Mouse (Mus musculus) layer of hippocampus, adult 18-20 months (tissue): Measurements from ENCODE around the gene Slc29a2. TPM values are rescaled to one million over a fixed set of nuclear protein-coding genes. Genes with fewer than 3 reads are reported as not detected.

ENCODE experiments used
- DNase-seq, 2 experiments: peaks; one replicate each; pipeline ENCODE4 v3.0.0; 2022; ENCODE audit warnings: low spot score in 2 of 2
- total RNA-seq, 2 experiments: library from RNA; stranded (reverse); gene quantifications; 2 replicates each; pipeline ENCODE4 v1.2.3; 2021

Gene Slc29a2
- total RNA-seq, 2 experiments from 2014 or later = 16.0 to 17.5 TPM

DNA sequence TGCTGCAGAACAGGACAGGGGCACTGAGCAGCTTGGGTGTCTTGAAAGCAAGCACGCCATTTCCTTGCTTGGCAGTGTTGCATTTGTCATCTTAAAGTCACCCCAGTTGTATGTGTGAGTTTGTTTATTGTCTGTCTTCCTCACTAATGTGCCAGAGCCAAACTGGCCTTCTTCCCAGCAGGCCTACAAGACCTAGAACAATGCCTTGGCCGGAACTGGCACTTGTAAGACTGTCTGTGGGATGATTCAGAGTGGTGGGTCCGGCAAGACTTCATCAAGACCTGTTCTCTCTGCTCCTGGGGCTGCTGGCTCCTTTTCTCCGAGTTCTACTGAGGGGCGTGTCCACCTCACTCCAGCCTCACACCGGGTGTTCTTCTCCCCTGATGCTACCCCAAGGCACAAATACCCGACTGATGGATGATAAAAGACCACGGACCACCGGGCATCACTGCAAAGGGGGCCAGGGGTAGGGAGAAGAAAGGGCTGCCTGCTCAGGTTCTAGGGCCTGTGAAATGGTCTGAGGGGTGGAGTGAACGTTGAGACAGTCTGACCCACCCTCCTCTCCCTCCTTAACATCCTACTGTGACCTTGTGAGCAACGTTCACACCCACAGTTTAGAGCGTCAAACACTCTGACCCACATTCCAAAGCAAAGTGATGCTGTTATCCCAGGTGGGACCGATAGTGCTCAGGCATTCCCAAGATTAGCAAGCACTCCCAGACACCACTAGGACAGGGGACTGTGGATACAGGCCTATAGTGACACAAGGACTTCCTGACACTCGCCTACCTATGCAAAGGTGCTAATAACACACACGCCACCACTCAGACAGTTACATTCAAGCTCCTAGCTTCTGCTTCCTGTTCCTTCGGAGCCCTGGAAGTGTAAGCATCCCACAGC, 34.5 kb downstream of the Slc29a2 start:
- no peak for DNase-seq

DNA sequence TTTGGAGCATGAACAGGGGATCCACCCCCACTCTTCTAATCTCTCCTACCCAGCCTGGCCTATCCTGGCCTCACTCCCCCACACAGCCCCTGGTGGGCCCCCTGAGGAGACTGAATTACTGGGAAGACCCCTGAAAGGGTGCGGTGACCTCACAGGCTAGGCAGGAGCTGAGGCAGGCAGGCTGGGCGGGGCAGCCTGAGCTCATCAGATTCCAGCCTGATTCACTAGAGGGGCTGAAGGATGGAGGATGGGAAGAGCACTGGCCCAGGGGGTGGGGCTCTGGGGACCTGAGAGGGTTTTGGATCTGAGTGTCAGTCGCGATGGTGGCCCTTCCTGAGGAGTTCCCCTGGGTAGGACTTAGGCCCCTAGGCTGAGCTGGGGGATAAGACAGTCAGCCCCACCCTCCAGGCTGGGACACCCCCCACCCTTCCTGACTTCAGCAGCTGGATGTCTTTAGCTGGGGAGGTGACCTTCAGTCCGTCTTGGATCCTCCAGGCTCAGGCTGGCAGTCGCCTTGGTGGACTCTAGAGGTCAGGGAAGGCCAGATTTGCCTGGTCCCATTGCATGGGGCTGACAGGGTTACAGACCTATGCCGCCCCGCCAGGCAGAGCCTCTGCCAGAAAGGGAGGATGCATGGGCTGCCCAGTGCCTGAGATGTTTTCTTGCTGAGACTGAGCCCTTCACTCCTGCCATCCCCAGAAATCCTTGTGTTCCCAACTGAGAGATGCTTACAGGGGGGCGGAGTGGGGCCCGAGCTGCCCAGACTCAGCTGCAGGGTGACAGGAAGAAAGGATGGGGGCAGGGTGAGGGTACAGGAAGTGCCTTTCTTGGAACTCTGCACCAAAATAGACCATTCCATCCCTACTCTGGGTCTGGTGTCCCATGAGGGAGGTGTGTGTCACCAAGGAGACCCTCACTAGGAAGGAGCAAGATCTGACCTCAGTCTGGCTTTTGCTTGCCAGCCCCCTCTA, 35.4 kb downstream of the Slc29a2 start:
- DNase-seq = no peak

DNA sequence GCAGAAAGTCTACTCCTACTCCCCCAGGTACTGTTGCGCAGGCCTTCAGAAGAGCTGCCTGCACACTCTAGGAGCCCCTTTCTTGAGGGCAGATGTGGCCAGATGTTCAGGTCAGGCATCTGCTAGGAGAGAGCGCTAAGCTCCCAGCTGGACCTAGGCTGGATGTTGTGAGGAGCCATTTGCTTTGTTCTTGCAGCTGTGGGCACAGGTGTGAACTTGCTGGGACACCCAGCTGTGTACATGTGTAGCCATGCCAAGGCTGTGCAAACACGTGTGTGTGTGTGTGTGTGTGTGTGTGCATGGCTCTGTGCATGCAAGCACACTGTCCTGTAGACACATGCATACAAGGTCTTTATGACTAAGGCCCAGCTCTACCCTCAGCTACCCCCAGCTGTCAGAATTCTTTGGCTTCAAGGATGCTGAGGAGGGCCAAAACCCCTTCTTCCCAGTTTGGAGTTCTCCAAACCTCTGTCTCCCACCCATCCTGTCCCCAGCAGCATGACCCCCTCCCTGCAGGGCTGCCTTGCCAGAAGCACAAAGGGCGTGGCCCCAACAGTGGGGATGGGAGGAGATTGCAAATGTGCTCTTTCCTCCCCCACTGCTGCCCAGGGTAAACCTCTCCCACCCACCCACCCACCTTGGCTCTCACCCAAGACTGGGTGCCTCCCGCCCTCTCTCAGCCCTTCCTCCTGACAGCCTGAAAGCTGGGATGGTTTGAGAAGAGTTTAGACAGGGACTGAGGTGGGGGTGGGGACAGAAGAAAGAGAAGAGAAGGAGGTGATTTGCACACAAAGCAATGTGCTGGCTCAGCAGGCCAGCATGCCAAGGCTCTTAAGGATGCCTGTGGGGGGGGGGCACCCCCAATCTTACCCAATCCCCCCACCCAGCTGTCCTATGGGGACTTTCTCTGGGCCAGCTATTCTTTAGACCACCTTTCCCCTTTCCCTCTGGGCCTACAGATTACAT, 37.0 kb downstream of the Slc29a2 start:
- no peak for DNase-seq

DNA sequence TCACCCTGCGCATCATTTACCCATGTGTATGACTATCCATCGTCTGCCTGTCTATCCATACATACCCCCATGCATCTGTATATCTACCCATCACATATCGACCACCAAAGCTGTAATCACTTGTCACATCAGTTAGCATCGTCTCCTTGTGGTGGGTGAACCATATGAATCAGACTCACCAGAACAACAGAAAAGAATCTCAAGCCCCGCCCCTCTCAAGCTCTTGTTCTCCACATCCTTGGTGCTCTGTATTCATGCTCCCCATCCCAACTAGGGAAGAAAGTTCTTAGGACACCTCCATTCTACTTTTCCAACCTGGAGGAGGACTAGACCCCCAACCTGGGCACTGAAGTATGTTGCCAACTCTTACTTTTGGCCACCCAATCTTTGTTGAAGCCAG, 38.4 kb downstream of the Slc29a2 start:
- DNase-seq = no peak

DNA sequence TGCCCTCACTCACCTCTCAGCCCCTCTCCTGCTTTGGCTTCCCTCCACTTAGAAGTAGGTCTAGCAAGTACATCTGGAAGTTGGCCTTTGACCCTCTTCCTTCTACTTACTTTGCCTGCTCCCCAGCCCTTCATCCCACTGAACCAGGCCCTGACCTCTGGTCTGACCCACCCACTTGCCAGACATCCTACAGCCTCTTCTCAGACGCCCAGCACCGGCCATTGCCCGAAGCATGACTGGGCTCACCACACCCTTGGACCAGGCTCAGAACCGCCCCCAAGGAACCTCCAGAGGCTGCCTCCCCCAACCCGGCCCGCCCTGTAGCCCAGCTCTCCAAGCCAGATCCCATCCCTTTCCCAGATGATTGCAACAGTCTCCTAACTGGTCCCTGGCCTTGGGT, 38.8 kb downstream of the Slc29a2 start:
- DNase-seq = no peak

DNA sequence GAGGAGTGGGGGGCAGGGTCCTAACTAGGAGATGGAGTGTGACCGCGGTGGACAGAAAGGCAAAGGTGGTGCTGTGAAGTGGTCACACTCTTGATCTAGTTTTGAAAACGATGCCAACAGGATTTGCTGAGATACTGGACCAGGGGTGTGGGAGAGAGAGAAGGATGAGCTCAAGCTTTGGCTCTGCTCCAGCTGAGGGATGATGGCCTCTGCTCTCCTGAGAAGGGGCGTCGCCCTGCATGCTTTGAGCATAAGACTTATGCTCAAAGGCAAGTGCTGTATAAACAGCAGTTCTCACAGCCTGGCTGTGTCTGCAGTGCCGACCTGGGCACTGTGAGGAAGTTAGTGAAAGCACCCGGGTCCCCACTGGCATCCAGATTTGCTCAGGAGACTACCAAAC, 41.4 kb downstream of the Slc29a2 start:
- DNase-seq = no peak

DNA sequence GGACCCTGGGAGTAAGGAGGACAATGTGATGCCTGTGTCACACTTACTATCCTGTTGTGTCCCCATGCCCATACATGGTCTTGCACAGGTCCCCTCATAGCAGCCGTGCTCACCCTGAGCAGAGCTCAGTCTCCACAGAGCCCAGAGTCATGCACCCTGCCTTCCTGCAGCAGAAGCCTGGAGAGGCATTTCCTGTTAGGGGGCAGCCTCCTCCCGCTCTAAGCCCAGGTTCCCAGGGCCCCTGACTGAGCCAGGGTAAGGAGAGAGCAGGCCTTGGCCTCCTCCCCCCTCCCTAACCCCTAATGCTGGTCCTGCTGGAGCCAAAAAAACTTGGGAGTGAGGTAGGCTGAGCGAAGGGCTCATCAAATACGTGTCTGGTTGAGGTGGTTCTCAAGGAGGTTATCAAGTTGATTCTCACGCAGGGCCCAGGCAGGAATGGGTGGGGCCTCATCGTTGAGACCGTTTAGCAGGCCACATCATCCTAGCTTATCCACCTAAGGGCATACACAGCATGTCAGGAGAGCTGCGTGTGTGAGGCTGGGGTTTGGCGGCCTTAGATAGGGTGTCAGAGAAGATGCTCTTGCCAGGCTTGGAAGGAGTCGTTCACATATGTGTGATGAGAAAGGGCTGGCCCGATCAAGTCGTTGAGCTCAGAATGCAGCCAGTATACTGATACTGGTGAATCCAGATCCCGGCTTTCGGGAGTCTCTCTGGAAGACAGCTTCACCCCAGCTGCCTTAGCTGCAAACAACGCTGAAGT, 43.6 kb downstream of the Slc29a2 start:
- no peak for DNase-seq

DNA sequence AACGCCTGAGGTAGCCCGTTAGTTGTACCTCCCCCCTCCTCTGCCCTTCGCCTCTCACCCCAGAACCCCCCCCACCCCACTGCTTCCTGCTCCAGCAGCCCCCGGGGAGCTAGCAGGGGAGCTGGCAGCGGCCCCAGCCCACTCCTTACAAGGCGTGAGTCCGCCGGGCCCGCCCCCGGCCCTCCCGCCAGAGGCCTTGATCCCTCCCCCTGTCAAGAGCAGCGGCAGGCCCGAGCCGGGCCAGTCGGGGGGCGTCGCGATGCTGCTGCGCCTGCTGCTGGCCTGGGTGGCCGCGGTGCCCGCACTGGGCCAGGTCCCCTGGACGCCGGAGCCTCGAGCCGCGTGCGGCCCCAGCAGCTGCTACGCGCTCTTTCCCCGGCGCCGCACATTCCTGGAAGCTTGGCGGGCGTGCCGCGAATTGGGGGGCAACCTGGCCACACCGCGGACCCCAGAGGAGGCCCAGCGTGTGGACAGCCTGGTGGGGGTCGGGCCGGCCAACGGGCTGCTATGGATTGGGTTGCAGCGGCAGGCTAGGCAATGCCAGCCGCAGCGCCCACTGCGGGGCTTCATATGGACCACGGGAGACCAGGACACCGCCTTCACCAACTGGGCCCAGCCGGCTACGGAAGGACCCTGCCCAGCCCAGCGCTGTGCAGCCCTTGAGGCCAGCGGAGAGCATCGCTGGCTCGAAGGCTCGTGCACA, 44.4 kb downstream of the Slc29a2 start, which contains the start of gene Cd248:
Cd248 (plus strand) TSS at position 212 of the 703 bp plus-strand sequence.
- no peak for DNase-seq

DNA sequence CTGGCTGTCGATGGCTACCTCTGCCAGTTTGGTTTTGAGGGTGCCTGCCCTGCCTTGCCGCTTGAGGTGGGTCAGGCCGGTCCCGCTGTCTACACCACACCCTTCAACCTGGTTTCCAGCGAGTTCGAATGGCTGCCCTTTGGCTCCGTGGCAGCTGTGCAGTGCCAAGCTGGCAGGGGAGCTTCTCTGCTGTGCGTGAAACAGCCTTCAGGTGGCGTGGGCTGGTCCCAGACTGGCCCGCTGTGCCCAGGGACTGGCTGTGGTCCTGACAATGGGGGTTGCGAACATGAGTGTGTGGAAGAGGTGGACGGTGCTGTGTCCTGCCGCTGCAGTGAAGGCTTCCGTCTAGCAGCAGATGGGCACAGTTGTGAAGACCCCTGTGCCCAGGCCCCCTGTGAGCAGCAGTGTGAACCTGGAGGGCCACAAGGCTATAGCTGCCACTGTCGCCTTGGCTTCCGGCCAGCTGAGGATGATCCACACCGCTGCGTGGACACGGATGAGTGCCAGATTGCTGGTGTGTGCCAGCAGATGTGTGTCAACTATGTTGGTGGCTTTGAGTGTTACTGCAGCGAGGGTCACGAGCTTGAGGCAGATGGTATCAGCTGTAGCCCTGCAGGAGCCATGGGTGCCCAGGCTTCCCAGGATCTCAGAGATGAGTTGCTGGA, 45.0 kb downstream of the Slc29a2 start:
- no peak for DNase-seq

DNA sequence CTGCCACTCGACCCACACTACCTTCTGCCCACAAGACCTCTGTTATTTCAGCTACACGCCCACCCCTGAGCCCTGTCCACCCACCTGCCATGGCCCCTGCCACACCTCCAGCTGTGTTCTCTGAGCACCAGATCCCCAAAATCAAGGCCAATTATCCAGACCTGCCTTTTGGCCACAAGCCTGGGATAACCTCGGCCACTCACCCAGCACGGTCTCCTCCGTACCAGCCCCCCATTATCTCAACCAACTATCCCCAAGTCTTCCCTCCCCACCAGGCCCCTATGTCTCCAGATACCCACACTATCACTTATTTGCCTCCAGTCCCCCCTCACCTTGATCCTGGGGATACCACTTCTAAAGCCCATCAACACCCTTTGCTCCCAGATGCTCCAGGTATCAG, 45.8 kb downstream of the Slc29a2 start:
- DNase-seq = no peak

DNA sequence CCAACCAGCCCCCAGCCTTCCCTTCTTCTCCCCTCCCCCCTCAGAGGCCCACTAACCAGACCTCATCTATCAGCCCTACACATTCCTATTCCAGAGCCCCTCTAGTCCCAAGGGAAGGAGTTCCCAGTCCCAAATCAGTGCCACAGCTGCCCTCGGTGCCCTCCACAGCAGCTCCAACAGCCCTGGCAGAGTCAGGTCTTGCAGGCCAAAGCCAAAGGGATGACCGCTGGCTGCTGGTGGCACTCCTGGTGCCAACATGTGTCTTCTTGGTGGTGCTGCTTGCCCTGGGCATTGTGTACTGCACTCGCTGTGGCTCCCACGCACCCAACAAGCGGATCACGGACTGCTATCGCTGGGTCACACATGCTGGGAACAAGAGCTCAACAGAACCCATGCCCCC, 46.3 kb downstream of the Slc29a2 start:
- DNase-seq = no peak

DNA sequence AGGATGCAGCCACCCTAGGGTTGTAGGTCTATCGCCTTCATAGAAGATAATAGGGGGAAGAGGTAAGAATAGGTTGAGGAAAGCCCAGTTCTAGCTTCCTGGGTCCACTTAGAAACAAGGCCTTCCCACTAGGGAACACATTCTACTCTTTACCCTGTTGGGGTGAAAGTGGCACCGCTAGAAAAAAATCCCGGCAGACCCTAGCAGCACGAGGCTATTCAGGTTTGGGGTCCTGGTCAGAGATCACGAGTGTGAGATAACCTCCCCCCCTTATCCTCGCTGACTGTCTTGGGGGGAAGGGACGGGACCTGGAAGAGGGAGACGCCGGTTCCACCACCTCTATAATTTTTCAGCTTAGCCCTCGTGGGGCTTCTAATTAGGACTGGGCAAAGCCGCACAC, 47.4 kb downstream of the Slc29a2 start:
- no peak for DNase-seq

DNA sequence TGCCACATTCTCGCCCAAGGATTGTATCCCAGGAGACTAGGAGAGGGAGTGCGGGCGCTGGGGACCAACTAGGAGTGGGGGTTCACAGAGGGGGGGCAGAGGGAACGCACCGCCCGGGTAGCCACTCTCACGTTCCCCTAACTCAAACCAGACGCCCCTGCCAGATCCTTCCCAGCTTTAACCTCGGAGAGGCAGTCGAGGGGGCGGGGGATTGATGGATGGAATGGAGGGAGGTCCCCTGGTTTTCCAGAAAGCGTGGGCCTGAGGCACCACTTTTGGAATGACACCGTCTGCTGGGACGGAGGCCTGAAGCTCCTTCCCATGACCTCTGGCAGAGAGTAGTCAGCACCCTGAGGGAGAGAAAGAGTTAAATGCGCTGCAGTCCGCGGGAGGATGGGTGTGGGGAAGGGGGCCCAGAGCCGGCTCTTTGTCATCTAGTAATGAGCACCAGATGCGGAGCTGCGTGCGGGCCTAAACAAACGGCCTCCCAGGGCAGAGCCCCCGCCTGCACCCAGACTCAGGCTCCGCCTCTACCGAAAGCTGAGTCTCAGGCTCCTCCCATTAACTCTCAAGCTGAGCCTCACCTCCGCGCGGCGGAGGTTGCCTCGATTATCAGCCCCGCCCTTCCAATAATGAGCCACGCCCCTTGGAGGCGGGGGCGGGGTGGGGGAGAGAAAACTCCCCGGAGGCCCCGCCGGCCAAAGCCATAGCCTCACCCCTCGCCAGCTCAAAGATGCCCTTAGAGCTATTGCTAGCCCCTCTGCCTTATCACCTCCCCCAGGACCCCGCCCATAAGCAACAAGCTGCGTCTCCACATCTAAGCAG, 48.1 kb downstream of the Slc29a2 start:
- peak in 1 of 2 experiments; percentile 48 for DNase-seq

DNA sequence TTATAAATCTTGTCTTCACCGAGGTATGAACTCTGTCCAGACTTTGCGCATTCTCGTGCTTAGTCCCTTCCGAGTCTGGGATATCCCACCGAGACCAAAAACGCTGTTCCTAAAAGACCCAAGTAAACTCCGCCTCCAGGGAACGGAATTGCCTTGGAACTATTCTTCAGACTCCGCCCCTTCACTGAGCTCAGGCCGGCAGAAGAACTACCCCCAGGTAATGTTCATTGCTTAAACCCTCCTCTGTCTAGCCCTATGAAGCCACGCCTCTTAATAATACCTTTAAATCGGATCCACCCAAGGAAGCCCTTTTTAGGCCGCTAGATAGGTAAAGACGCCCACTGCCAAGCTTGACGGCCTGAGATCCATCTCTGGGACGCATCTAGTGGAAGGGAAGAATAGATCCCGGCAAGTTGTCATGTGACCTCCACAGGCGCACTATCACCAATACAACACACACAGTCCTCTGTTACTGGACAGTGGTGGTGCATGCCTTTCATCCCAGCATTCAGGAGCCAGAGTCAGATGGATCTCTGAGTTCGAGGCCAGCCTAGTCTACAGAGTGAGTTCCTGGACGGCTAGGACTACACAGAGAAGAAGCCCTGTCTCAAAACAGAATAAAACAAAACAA, 48.8 kb downstream of the Slc29a2 start:
- DNase-seq = peak in 1 of 2 experiments; percentile 6

DNA sequence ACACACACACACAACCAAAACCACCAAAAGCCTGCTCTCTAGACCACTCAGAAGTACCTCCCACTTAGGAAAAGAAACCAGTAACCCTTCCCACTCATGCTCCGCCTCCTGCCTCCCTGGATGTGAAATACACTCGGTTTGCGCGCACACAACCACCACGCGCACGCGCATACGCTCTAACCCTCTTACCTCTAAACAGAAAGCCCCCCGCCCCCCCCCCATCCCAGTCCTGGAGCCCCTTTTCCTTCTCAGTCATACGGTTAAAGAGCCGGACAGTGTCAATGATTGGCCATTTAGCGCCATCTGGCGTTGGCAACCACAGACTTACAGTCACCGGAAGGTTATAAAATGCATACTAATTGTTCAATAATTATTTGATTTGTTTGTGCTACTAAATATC, 49.4 kb downstream of the Slc29a2 start:
- DNase-seq = peak in 1 of 2 experiments; percentile 59

DNA sequence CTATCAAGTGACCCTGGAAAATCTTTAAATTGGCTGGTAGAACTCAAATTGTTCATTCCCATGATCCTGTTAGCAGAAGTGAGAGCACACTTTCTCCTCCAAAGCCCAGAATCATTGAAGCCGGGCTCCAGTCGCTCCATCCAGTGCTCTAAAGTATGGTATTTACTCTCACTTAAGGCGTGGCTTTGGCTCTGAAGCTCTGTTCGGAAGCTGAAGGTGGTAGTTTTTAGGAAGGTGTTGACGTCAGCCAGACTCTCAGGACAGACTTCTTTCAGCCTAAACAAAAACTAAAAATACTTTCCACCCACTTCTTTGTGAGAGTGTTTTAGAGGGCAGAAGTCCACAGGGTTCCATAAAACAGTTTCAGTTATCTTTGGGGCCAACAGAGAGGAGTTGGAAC, 49.9 kb downstream of the Slc29a2 start:
- DNase-seq = no peak

DNA sequence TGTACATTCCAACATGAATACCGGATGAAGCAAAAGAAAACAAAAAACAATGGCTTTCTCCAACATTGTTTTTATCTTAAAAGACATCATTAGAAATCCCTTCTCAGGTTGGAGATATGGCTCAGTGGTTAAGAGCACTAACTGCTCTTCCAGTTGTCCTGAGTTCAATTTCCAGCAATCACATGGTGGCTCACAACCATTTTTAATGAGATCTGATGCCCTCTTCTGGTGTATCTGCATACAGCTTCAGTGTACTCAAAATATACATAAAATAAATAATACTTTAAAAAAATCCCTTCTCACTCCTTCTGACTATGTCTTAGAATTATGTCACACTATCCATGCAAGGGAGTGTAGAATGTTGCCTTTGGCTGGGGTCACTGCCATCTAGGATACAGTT, 55.6 kb downstream of the Slc29a2 start:
- no peak for DNase-seq
